Mouse (Mus musculus) liver, embryonic 16.5 days (tissue): ENCODE measurements around the gene Myo9b. TPM values are rescaled to one million over a fixed set of nuclear protein-coding genes. Genes with fewer than 3 reads are reported as not detected.

ENCODE experiments used
- ATAC-seq: fragments of 200-750 bp; cut with Nextera tagmentation; 2 replicates; pipeline ENCODE4 v1.8.0; 2017; ENCODE audit warnings: low read depth, mild to moderate bottlenecking, moderate number of reproducible peaks, moderate library complexity
- H3K27ac ChIP-seq: fragments of 300-500 bp; sonication (generic); 2 replicates; pipeline ENCODE4 v1.5.1; 2014; ENCODE audit warnings: mild to moderate bottlenecking, low read length
- H3K27me3 ChIP-seq: fragments of 300-500 bp; sonication (generic); 2 replicates; pipeline ENCODE4 v1.6.1; 2014; ENCODE audit warnings: low read depth, low read length, mixed read lengths; ENCODE audit not compliant: control insufficient read depth, insufficient read depth
- H3K36me3 ChIP-seq: fragments of 300-500 bp; sonication (generic); 2 replicates; pipeline ENCODE4 v1.6.1; 2014; ENCODE audit warnings: mild to moderate bottlenecking; ENCODE audit not compliant: control insufficient read depth, insufficient read depth
- H3K4me1 ChIP-seq: fragments of 300-500 bp; sonication (generic); 2 replicates; pipeline ENCODE4 v1.6.1; 2014; ENCODE audit warnings: low read depth, low read length, mixed read lengths; ENCODE audit not compliant: control insufficient read depth
- H3K4me2 ChIP-seq: fragments of 300-500 bp; sonication (generic); 2 replicates; pipeline ENCODE4 v1.6.1; 2014; ENCODE audit warnings: low read depth, low read length, mixed read lengths
- H3K4me3 ChIP-seq: fragments of 300-500 bp; sonication (generic); 2 replicates; pipeline ENCODE4 v1.5.1; 2014; ENCODE audit warnings: low read depth, mild to moderate bottlenecking, low read length
- H3K9ac ChIP-seq: fragments of 300-500 bp; sonication (generic); 2 replicates; pipeline ENCODE4 v1.6.1; 2014; ENCODE audit warnings: low read depth, low read length
- H3K9me3 ChIP-seq: fragments of 300-500 bp; sonication (generic); replicated peaks from 2 replicates; pipeline ENCODE4 v1.6.1; 2016; ENCODE audit warnings: low read length; ENCODE audit not compliant: control insufficient read depth
- WGBS: fragments of 180-500 bp; shearing (Covaris S2); extraction: QIAGEN DNeasy Blood & Tissue Kit; methylation state at CpG from one replicate; pipeline ENCODE4 v1.1.7; 2014; ENCODE audit not compliant: insufficient replicate concordance; 5-methylcytosine and 5-hydroxymethylcytosine counted together
- polyA plus RNA-seq: library from polyadenylated mRNA; unstranded; fragments of >200 nt; fragmentation: Nextera tagmentation; extraction: Ambion mirVana; gene quantifications from 2 replicates; pipeline ENCODE4 v1.2.1, GENCODE M21; 2015

Gene Myo9b
- polyA plus RNA-seq, 1 experiment from 2014 or later: 7.8 TPM

DNA sequence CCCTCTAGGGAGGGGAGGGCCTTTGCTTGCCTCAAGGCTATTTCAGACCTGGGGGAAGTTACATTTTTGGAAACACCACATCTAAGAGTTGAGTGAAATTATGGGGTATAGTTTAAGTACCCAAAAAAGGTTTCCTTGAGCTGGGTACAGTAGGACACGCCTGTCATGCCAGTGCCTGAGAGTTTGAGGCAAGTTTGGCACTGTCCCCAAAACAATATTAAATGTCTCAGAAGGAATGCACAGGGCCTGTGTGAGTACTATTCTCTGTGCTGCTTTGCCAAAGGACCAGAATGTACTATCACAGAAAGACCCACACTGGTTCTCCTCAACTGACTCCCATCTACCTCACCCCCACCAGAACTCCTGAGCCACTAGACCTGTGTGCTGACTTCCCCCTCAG, 31.1 kb downstream of the Myo9b start:
- H3K27me3 ChIP-seq: no peaks in the 10 kb centered on the region
- H3K4me1 ChIP-seq: peaks cover 7% of the 10 kb centered on the region
- H3K36me3 ChIP-seq: no peaks in the 10 kb centered on the region; the same call in 1 of the 2 replicates
- H3K9ac ChIP-seq: no peak overlapping the region
- 73% methylated on average over 1 of the region's 1 CpGs for WGBS
- H3K4me3 ChIP-seq: no peak overlapping the region
- no peak overlapping the region for H3K4me2 ChIP-seq
- no peak for ATAC-seq
- H3K27ac ChIP-seq: no peak overlapping the region
- H3K9me3 ChIP-seq: no peaks in the 10 kb centered on the region

DNA sequence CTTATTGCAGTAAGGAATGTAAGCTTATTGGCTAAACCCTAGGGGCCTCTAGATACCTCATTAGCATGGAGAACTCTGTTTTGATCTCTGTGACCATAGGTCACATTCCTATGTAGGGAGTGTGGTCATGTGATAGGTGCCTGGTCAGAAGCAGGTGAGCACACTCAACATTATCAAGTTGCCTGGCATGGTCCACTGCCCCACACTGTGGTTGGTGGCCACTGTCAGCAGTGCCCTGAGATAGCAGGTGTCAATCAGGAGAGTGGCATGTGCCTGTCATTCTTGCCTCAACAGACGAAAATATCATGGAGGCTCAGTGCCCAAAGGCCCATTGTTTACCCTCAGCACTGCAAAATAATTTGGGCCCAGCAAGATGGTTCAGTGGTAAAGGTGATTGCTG, 33.5 kb downstream of the Myo9b start:
- Histone ChIP-seq H3K9ac (no peak overlapping the region), H3K9me3 (no peaks in the 10 kb centered on the region), H3K4me1 (peaks cover 5% of the 10 kb centered on the region), H3K27me3 (no peaks in the 10 kb centered on the region), H3K4me2 (no peak overlapping the region), H3K36me3 (no peaks in the 10 kb centered on the region; the same call in 1 of the 2 replicates), H3K4me3 (no peak overlapping the region), H3K27ac (no peak overlapping the region)
- 39% methylated on average over 1 of the region's 1 CpGs for WGBS
- ATAC-seq: peak; percentile 46

DNA sequence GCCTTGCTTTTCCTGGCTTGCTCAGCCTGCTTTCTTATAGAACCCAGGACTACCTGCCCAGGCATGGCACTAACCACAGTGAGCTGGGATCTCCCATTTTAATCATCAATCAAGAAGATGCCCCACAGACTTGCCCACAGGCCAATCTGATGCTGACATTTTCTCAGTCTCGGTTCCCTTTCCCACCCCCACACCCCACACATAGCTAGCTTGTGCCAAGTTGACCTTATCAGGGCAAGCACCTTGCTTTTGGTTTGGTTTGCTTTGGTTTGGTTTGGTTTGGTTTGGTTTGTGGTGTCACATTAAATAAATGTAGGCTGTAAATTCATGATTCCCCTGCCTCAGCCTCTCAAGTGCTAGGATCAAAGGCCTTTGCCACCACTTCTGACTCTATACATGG, 34.9 kb downstream of the Myo9b start:
- Histone ChIP-seq H3K9me3 (no peaks in the 10 kb centered on the region), H3K36me3 (no peaks in the 10 kb centered on the region; the same call in 1 of the 2 replicates), H3K27ac (peak overlapping the region; percentile 45), H3K9ac (no peak overlapping the region), H3K4me3 (no peak overlapping the region), H3K27me3 (no peaks in the 10 kb centered on the region), H3K4me1 (peaks cover 8% of the 10 kb centered on the region), H3K4me2 (no peak overlapping the region)
- no peak for ATAC-seq
- 17% methylated on average over 1 of the region's 1 CpGs for WGBS

DNA sequence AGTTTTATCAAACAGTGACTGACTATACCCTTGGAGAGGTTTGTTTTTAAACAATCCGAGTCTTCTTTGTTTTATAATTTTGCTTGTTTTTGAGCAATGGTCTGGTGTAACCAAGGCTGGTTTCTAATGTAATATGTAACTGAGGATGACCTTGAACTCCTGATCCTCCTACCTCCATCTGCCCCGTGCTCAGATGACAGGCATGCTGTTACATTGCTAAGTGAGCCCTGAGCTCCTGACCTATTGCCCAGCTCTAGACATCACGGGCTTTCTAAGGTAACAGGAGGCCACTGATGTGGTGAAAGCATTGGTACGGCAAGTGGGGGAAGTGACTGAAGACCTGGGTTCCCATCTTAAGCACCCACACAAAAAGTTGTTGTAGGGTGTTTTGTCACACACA, 35.4 kb downstream of the Myo9b start:
- H3K4me3 ChIP-seq: no peak overlapping the region
- peaks cover 13% of the 10 kb centered on the region for H3K4me1 ChIP-seq
- H3K4me2 ChIP-seq: no peak overlapping the region
- H3K27ac ChIP-seq: peak overlapping the region; percentile 45
- no peak overlapping the region for H3K9ac ChIP-seq
- H3K36me3 ChIP-seq: no peaks in the 10 kb centered on the region; the same call in 1 of the 2 replicates
- no peaks in the 10 kb centered on the region for H3K27me3 ChIP-seq
- no peaks in the 10 kb centered on the region for H3K9me3 ChIP-seq
- peak; percentile 49; the same call in 1 of the 2 replicates for ATAC-seq
- WGBS: 56% methylated on average over 4 of the region's 4 CpGs

DNA sequence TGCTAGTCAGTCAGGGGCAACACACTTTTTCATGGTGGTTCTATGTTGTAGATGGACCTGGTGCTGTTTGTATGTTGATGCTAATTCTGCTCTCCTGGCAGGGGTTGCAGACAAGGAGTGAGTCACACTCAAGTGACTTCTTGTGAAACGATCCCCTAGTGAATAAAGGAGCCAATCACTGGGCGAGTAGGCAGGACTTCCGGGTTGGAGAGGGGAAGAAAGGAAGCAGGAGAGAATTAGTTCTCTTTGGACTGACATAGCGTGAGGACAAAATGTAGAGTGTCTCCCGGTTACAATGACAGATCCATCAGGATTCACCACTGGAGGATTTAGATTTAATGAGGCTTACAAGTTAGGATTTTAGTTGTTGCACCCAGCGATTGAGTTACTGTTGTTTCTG, 37.9 kb downstream of the Myo9b start:
- no peaks in the 10 kb centered on the region for H3K27me3 ChIP-seq
- H3K4me2 ChIP-seq: no peak overlapping the region
- no peak for ATAC-seq
- no peaks in the 10 kb centered on the region for H3K9me3 ChIP-seq
- no peak overlapping the region for H3K4me3 ChIP-seq
- H3K36me3 ChIP-seq: no peaks in the 10 kb centered on the region
- H3K4me1 ChIP-seq: peaks cover 36% of the 10 kb centered on the region
- H3K9ac ChIP-seq: no peak overlapping the region
- 60% methylated on average over 6 of the region's 6 CpGs for WGBS
- H3K27ac ChIP-seq: peak overlapping the region; percentile 22; the same call in 1 of the 2 replicates

DNA sequence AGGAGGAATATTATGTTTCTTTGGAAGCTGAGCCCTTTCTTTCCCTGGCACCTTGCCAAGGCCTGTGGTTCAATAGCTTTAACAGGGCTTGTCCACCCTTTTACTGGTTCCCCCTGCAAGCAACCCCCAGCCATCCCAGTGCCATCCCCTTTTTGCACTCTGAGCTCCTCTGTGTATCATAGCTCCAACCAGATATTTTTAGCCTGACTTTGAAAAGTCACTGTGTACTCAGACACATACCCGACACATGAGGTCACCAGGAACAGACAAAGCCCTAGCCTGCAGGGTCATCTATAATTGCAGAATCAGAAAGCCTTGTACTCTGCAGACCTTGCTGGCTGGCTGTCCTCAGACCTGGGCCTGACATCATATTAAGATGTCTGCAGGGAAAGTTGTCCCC, 40.2 kb downstream of the Myo9b start:
- H3K27ac ChIP-seq: peak overlapping the region; percentile 26
- ATAC-seq: peak; percentile 76
- no peak overlapping the region for H3K9ac ChIP-seq
- H3K27me3 ChIP-seq: no peaks in the 10 kb centered on the region
- H3K4me1 ChIP-seq: peaks cover 49% of the 10 kb centered on the region
- H3K9me3 ChIP-seq: no peaks in the 10 kb centered on the region
- peaks cover 3% of the 10 kb centered on the region; the same call in 1 of the 2 replicates for H3K36me3 ChIP-seq
- no peak overlapping the region for H3K4me3 ChIP-seq
- no peak overlapping the region for H3K4me2 ChIP-seq
- WGBS: 58% methylated on average over 1 of the region's 1 CpGs

- Histone ChIP-seq H3K9ac (peak overlapping the region; percentile 35), H3K4me3 (no peak overlapping the region), H3K36me3 (peaks cover 3% of the 10 kb centered on the region; the same call in 1 of the 2 replicates), H3K4me1 (peaks cover 45% of the 10 kb centered on the region), H3K27ac (peak overlapping the region; percentile 83), H3K27me3 (no peaks in the 10 kb centered on the region), H3K4me2 (peak overlapping the region; percentile 47), H3K9me3 (no peaks in the 10 kb centered on the region)
- 36% methylated on average over 2 of the region's 2 CpGs for WGBS
- ATAC-seq: peak; percentile 76
These were observed 41.4 kb downstream of the Myo9b start for GRCm38 (mm10) chr8:71313951-71314350.

GRCm38 (mm10) chr8:71315972-71316371, 43.5 kb downstream of the Myo9b start:
- no peaks in the 10 kb centered on the region for H3K9me3 ChIP-seq
- peaks cover 45% of the 10 kb centered on the region for H3K4me1 ChIP-seq
- H3K9ac ChIP-seq: no peak overlapping the region
- no peak overlapping the region for H3K4me2 ChIP-seq
- no peak overlapping the region for H3K4me3 ChIP-seq
- ATAC-seq: no peak
- H3K27ac ChIP-seq: 0 out of 2 replicates have a peak overlapping the region, but pooled peaks have one; percentile 22
- no peaks in the 10 kb centered on the region for H3K27me3 ChIP-seq
- peaks cover 3% of the 10 kb centered on the region; the same call in 1 of the 2 replicates for H3K36me3 ChIP-seq
- 76% methylated on average over 5 of the region's 5 CpGs for WGBS

DNA sequence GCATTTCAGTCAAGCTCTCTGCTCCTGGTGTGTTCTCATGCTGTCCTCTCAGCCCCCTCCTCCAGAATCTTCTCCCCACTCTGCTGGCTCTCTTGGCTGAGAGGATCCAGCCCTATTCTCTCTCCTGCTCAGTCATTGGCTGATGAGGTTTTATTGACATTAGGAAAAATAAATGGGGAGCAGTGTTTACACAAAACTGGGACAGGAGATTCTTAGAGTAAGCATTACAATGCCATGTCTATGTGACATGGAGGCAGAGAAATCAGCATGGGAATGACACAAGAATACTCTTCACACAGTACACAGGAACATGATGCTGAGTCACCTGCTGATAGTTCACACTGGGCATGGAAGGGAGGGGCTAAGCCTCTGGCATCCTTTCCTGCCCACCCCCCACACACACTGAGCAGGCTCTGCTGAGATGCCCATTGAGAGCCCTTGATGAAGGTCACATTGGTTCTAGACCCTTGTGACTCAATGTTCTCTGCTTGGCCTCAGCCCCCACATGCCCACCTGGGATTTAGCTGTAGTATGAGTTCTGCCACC, 44.0 kb downstream of the Myo9b start:
- Histone ChIP-seq H3K27ac (peak overlapping the region; percentile 14), H3K9ac (no peak overlapping the region), H3K4me2 (no peak overlapping the region), H3K4me1 (peaks cover 45% of the 10 kb centered on the region), H3K4me3 (no peak overlapping the region), H3K27me3 (no peaks in the 10 kb centered on the region), H3K9me3 (no peaks in the 10 kb centered on the region), H3K36me3 (peaks cover 3% of the 10 kb centered on the region; the same call in 1 of the 2 replicates)
- ATAC-seq: peak; percentile 30
